Mouse (Mus musculus) limb, embryonic 14.5 days (tissue): ENCODE measurements around the gene Cox8c. TPM values are rescaled to one million over a fixed set of nuclear protein-coding genes. Genes with fewer than 3 reads are reported as not detected.

Source experiments
- ATAC-seq: fragments of 200-750 bp; cut with Nextera tagmentation; 2 replicates; pipeline ENCODE4 v1.8.0; 2017; ENCODE audit warnings: low read depth, moderate number of reproducible peaks, moderate TSS enrichment; ENCODE audit not compliant: low FRiP score
- DNase-seq: peaks from one replicate; pipeline ENCODE4 v3.0.0-alpha.2; 2015; ENCODE audit warnings: low spot score
- H3K27ac ChIP-seq: fragments of 300-500 bp; sonication (generic); replicated peaks from 2 replicates; pipeline ENCODE4 v1.5.1; 2014; ENCODE audit warnings: low read depth, mild to moderate bottlenecking, low read length, moderate library complexity, mixed read lengths
- H3K27me3 ChIP-seq: fragments of 300-500 bp; sonication (generic); 2 replicates; pipeline ENCODE4 v1.6.1; 2014; ENCODE audit warnings: low read length, mixed read lengths; ENCODE audit not compliant: control insufficient read depth, insufficient read depth
- H3K36me3 ChIP-seq: fragments of 300-500 bp; sonication (generic); 2 replicates; pipeline ENCODE4 v1.6.1; 2014; ENCODE audit warnings: mild to moderate bottlenecking, low read length, moderate library complexity, mixed read lengths; ENCODE audit not compliant: control insufficient read depth, insufficient read depth
- H3K4me1 ChIP-seq: fragments of 300-500 bp; sonication (generic); 2 replicates; pipeline ENCODE4 v1.6.1; 2014; ENCODE audit warnings: antibody characterized with exemption, low read length, mixed read lengths; ENCODE audit not compliant: control insufficient read depth, insufficient read depth
- H3K4me2 ChIP-seq: fragments of 300-500 bp; sonication (generic); replicated peaks from 2 replicates; pipeline ENCODE4 v1.6.1; 2014; ENCODE audit warnings: low read depth, mild to moderate bottlenecking, low read length, moderate library complexity; ENCODE audit not compliant: severe bottlenecking
- H3K4me3 ChIP-seq: fragments of 300-500 bp; sonication (generic); replicated peaks from 2 replicates; pipeline ENCODE4 v1.5.1; 2014; ENCODE audit warnings: low read length
- H3K9ac ChIP-seq: fragments of 300-500 bp; sonication (generic); 2 replicates; pipeline ENCODE4 v1.6.1; 2014; ENCODE audit warnings: mild to moderate bottlenecking, low read depth, low read length, moderate library complexity; ENCODE audit not compliant: severe bottlenecking
- H3K9me3 ChIP-seq: fragments of 300-500 bp; sonication (generic); 2 replicates; pipeline ENCODE4 v1.6.1; 2016; ENCODE audit warnings: low read length; ENCODE audit not compliant: control insufficient read depth
- POLR2A ChIP-seq: fragments of 200-500 bp; IDR thresholded peaks from 2 replicates; pipeline ENCODE4 v1.8.0; 2012; ENCODE audit warnings: inconsistent platforms, mild to moderate bottlenecking, moderate library complexity, borderline replicate concordance; ENCODE audit not compliant: insufficient read depth, insufficient read length; ENCODE audit errors: extremely low read depth
- WGBS: fragments of 180-500 bp; shearing (Covaris S2); extraction: QIAGEN DNeasy Blood & Tissue Kit; methylation state at CpG from one replicate; pipeline ENCODE4 v1.1.7; 2014; 5-methylcytosine and 5-hydroxymethylcytosine counted together
- polyA plus RNA-seq, 2 experiments: library from polyadenylated mRNA; depleted of rRNA in 1 of 2; stranded (reverse) in 1 of 2; unstranded in 1 of 2; fragments of >200 nt; fragmentation: Nextera tagmentation in 1 of 2; extraction: Ambion mirVana in 1 of 2; gene quantifications; 2 replicates each; pipeline versions ENCODE4 v1.2.1 to v1.2.3; 2012 to 2014

Gene Cox8c
- polyA plus RNA-seq (2012; rRNA removed) (not detected in 2 replicates), polyA plus RNA-seq (2014; fragmentation: Nextera tagmentation; extraction: Ambion mirVana) (not detected in 2 replicates)

DNA sequence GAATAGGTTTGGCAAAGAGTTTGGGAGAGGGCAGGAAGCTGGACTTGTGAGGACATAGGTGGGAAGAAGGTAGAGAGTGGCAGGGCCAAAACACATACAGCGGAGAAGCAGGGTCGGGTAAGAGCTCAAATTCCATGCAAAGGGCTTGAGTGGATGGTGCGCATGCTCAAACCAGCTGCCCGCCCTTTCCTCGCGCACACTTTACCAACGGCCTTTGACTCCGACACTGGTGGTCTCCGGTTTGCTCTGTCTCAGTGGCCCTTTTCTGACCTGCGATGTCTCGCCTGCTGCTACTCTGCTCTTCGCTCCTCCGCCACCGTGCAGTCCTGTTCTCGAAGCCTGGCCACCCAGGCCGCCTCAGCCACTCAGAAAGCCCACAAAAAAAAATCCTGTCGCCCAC lies at the start of gene Cox8c:
Gene Cox8c, plus strand, starts transcription at position 226 of the 400 bp plus-strand sequence.
- 91% methylated on average over 17 of the region's 17 CpGs for WGBS
- no peak for ATAC-seq

DNA sequence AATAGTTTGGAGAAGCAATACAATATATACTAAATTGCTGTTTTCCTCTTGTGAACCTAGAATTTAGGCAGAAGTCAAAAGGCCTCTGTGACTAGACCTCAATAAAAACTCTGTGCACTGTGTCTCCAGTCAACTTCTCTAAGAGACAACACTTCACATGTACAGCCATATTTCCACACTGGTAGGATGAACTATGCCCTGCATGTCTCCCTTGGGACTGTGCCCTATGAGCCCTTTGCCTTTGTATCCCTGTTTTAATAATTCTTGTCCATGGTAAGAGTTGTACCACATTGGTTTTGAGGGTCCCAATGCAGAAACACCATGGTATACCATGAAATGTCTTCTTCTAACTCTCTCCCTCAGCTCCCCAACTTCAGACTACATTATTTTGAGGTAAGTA lies 38.3 kb upstream of the Cox8c start:
- Histone ChIP-seq H3K36me3 (no peaks in the 10 kb centered on the region), H3K27ac (no peak overlapping the region), H3K4me2 (no peak overlapping the region), H3K4me1 (no peaks in the 10 kb centered on the region), H3K27me3 (no peaks in the 10 kb centered on the region), H3K9ac (no peak overlapping the region), H3K9me3 (no peaks in the 10 kb centered on the region), H3K4me3 (no peak overlapping the region)
- TF ChIP-seq POLR2A: no peak
- ATAC-seq (no peak), DNase-seq (no peak)

More for the DNA sequence above, at the start of gene Cox8c:
- H3K27ac ChIP-seq: no peak within 1 kb of the TSS
- no peaks in the 10 kb centered on the region for H3K27me3 ChIP-seq
- no peak for DNase-seq
- no peak within 1 kb of the TSS for H3K4me2 ChIP-seq
- TF ChIP-seq POLR2A: no peak
- no peaks in the 10 kb centered on the region for H3K9me3 ChIP-seq
- no peaks in the 10 kb centered on the region for H3K4me1 ChIP-seq
- H3K4me3 ChIP-seq: no peak within 1 kb of the TSS
- H3K9ac ChIP-seq: no peak within 1 kb of the TSS
- no peaks in the 10 kb centered on the region for H3K36me3 ChIP-seq

DNA sequence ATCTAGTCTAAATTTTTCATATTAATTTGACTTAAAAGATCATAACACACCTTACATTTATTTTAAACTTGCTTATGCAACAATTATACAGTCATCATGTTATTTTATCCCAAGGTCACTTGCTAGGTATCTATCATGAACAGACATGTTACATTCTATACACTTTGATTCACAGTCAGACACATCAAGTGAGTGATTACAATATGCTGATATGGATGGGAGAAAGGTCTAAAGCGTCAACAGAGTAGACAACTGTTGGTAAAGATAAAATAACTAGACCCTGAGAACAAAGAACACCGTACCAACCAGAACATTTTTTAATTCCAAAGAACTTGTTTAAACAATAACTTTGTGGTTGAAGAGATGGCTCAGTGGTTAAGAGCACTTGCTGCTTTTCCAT lies 29.3 kb upstream of the Cox8c start:
- Histone ChIP-seq H3K9me3 (no peaks in the 10 kb centered on the region), H3K4me1 (no peaks in the 10 kb centered on the region), H3K4me3 (no peak overlapping the region), H3K9ac (no peak overlapping the region), H3K27me3 (no peaks in the 10 kb centered on the region), H3K27ac (no peak overlapping the region), H3K36me3 (no peaks in the 10 kb centered on the region), H3K4me2 (no peak overlapping the region)
- ATAC-seq (no peak), DNase-seq (no peak)
- WGBS: 94% methylated on average over 2 of the region's 2 CpGs
- no peak for TF ChIP-seq POLR2A

DNA sequence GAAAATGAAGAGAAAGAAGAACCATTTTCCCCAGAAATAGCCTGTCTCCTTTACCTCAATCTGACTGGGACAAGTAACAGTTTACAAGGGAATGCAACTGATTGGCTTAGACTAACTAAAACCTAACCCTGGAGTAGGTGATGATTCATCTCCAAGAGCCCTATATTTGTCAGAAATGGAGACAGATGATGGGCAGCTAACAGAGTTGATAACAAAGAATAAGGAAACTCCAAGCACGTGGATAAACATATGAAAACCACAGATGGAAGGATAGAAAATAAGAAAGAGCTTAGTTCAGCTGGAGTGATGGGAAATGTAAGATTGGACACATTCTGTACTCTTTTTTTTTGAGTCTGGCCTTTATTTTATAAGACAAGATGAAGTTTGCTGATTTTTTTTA lies 28.6 kb upstream of the Cox8c start:
- Histone ChIP-seq H3K4me2 (no peak overlapping the region), H3K27ac (no peak overlapping the region), H3K36me3 (no peaks in the 10 kb centered on the region), H3K9me3 (no peaks in the 10 kb centered on the region), H3K9ac (no peak overlapping the region), H3K27me3 (no peaks in the 10 kb centered on the region), H3K4me3 (no peak overlapping the region), H3K4me1 (no peaks in the 10 kb centered on the region)
- ATAC-seq (no peak), DNase-seq (no peak)
- TF ChIP-seq POLR2A: no peak
- WGBS: 88% methylated on average over 1 of the region's 1 CpGs

DNA sequence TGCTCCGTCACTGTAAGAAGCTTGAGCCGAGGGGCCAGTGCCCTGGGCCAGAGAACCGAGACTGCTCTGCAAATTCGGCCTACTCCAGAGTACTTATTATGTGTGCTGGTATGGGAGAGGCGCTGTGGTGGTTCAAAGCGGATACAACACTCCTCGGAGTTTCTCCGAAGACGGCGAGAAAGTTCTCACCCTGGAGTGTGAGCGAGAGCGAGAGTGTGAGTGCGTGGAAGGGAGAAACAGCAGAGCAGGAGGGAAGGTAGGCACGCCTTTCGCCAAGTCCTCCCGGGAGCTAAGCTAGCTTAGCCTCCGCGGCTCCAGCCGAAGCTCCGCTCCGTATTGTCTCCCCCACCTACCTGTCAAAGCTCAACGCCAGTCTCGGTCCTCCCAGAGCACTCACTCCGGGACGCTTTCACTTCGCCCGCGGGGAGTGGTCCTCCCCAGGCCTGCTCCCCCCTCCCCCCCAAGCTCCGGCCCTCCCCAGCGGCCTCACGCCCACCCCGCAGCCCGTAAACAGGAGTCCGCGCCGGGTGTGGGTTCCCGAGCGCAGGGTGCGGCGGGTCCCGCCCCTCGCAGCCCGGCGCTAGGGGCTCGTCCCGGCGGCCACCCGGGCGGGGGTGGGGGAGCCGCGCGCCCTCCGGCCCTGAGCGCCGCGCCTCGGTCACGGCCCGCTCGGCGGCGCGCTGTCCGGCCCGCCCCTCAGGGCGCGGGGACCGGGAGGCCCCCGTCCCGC lies 21.6 kb upstream of the Cox8c start:
- WGBS: 1% methylated on average over 36 of the region's 70 CpGs
- Histone ChIP-seq H3K4me1 (peaks cover 12% of the 10 kb centered on the region; the same call in 1 of the 2 replicates), H3K27ac (peak overlapping the region; percentile 97), H3K9ac (peak overlapping the region; percentile 97), H3K9me3 (no peaks in the 10 kb centered on the region), H3K4me3 (peak overlapping the region; percentile 95), H3K27me3 (no peaks in the 10 kb centered on the region), H3K4me2 (peak overlapping the region; percentile 69), H3K36me3 (no peaks in the 10 kb centered on the region)
- no peak for TF ChIP-seq POLR2A
- ATAC-seq (peak; percentile 66), DNase-seq (peak; percentile 26)
